Mouse (Mus musculus) kidney, adult 8-10 months (tissue): Measurements from ENCODE around the gene Zkscan16.

Experiments
- DNase-seq, 2 experiments: peaks; one replicate each; pipeline ENCODE4 v3.0.0; 2022

Gene Zkscan16

DNA sequence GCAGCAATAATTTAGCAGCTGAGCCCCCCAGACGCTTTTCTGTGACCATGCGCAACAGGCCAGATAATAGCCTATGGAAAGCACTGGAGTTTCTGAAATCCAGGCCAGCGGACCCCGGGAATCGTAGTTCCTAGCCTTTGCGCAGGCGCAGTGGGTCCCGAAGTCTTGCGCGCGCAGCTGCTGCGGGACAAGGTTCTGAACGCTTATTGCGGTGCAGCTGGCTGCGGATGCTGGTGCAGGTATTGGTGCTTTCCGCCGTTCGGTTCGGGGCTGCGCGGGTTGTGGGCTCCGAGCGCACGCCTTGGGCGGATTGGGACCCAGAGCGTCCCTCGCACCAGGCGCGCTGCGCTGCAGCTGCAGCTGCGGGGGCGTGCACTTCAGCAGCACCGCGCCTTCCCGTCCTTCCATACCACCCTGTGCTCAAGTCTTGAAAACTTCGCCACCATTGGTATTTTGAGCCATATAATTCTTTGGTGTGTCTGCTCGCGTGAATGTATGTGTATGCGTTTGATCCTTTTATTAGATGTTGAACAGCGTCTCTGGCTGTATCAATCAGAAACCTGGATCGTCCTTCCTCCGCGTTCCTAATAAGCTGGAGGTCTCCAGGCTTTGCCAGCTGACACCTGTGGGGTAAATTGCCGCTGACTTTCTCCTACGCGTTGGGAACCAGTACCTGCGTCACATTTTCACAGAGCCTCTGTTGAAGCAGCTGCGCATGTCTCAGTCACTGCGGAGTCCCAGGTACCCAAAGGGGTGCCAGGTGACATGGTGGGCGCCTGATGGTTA lies at the start of gene Zkscan16:
TSS of gene Zkscan16 (plus strand) at position 209 of the 786 bp plus-strand sequence.
- peak; percentile 31 to 62 for DNase-seq

DNA sequence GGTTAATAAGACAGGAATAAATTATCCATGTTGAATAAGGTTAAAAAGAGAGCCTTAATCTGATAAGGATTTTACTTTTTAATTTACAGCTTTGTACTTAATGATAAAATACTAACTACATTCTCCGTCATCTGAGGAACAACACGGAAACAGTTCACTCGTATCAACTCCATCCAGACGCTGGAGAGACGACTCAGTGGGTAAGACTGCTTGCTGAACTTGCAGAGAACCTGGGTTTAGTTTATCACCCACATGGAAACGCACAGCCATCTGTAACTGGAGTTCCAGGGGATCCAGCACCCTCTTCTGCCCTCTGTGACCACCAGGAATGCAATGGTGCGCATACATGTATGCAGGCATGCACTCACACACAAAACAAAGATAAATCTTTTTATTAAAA lies 49.0 kb upstream of the Zkscan16 start:
- no peak for DNase-seq

DNA sequence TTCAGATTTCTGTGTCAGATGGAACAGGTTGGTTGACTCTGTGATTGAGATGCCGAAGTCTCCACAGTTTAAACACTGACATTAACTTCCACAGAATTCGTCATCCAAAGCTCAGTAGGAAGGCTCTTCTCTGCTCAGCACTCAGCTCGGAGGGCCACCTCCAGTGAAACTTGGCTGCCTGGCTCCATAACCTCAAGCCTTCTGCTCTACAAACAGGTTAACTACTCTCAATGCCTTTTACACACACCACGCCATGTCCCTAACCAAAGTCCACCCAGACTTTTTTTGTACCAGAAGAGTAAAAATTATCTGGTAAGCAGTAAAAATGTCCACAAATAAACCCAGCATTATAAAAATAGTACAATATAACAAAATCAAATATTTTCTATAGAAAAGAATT lies 46.0 kb upstream of the Zkscan16 start:
- no peak for DNase-seq

DNA sequence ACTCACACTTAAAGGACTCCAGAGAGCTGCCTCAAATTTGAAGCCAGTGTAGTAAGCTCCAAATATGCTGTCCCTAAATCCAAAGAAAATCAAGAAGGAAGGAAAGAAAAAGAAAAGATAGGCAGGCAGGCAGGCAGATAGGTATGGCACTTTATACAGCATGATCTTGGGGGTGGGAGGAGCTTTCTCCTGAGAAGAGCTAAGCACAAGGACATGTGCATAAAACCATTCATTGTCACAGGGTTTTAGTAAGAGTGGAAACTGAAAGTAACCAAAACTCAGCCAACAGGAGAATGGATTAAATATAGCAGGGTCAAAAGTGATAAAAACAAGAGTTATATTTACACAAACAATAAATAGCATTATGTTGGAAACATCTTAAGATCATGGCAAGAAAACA lies 45.1 kb upstream of the Zkscan16 start:
- DNase-seq = no peak

GRCm38 (mm10) chr4:58907453-58907852 lies 36.0 kb upstream of the Zkscan16 start:
- DNase-seq = no peak

- no peak for DNase-seq
Measured at GRCm38 (mm10) chr4:58910175-58911068, 33.0 kb upstream of the Zkscan16 start.

DNA sequence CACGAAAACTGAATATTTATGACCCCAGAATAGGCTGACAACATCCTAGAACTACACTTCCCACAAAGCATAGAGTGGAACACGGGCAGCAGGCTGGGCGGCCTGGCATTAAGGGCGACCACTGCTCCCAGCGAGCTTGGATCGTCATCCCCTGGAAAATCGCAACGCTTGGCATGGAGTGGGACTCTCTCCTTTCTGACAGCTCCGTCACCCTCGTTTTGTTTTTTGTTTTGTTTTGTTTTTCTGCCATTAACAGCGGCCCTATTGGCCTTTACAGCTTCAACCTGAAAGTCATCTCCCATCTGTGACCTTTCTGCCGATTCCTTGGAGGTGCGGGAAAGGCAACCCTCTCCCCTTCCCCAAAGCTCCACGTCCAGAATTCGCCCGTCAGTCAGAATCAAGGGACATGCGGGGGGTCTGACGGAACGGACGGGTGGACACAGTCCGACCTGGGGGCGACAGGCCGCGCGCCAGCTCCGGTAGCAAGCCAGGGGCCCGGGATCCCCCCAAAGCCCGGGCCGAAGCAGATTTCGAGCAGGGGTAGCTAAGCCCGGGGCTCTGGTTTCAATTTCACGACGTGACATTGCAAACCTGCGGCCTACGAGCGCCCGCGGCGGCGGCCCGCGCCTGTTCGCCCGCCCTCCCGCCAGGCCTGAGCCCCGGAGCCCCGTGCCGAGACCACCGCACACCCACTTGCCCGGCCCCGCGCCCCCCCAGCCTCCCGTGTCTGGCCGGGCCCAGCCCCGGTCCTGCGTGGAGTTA lies 32.2 kb upstream of the Zkscan16 start:
- peak; percentile 24 to 48 for DNase-seq

DNA sequence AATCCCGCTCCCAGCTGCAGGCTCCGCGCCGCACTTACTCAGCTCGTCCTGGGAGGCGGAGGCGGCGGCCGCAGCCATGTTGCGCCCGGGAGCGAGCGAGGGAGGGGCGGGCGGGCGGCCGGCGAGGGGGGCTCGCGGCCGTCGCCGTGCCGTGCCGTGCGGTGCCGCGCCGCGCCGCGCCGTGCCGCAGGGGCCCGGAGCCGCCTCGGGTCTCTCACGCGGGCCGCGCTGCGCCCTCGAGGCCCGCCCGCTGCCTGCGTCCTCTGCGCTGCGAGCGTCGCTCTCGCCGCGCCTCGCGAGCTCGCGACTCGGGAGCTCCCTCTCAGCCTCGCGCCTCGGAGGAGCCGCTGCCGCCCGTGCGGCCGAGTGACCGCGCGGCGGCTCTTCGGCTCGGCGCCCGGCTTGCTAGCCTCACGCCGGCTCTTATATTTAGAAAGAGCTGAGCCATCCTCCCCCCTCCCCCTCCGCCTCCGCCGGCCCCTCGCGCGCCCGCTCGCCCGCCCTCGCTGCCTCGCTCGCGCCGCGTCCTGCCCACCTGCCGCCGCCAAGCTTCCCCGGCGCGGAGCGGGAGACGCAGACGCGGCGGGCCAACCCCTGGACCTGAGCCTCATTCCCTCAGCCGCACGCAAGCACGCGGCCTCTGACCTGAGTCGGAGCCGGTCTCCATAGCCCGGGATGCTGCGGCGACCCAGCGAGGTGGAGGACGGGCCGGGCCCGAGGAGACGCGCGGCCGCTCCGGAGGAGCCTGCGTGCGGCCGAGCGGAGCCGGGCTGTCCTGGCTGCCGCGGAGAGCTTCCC lies 31.4 kb upstream of the Zkscan16 start:
- DNase-seq = peak in 1 of 2 experiments; percentile 41

DNA sequence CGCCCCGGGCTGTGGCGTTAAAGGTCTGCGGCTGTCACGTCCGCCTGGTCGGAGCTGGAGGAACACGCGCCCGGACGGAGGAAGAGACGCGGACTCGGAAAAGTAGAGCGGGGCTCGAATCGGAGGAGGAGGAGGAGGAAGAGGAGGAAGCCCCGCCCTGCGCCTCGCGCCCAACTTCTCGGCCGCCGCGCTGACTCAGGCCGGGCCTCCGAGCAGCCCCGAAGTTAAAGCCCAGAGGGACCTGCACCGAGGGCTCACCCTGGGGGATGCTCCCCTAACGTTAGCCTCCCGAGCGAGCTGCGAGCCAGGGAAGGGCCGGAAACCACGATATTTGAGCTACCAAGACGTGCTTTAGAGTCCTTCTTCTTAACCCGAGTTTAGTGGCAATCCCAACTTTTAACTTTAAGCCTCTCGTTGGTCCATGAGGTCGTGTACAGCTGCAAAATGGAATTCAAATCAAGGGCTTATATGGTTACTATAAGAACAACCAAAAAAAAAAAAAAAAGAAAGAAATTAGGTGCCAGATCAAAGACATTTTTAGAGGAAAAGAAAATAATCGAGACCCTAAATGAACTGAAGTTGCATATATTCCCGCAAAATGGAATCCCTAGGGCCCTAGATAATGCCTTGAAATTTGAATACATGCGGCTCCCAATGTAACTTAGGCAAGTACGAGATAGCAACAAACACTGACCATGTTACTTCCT lies 30.6 kb upstream of the Zkscan16 start, which contains the start of gene Ecpas:
TSS of gene Ecpas (minus strand) at position 121 of the 707 bp plus-strand sequence.
- DNase-seq = peak; percentile 71 to 85

GRCm38 (mm10) chr4:58913336-58914026 lies 29.9 kb upstream of the Zkscan16 start:
- DNase-seq = no peak

DNA sequence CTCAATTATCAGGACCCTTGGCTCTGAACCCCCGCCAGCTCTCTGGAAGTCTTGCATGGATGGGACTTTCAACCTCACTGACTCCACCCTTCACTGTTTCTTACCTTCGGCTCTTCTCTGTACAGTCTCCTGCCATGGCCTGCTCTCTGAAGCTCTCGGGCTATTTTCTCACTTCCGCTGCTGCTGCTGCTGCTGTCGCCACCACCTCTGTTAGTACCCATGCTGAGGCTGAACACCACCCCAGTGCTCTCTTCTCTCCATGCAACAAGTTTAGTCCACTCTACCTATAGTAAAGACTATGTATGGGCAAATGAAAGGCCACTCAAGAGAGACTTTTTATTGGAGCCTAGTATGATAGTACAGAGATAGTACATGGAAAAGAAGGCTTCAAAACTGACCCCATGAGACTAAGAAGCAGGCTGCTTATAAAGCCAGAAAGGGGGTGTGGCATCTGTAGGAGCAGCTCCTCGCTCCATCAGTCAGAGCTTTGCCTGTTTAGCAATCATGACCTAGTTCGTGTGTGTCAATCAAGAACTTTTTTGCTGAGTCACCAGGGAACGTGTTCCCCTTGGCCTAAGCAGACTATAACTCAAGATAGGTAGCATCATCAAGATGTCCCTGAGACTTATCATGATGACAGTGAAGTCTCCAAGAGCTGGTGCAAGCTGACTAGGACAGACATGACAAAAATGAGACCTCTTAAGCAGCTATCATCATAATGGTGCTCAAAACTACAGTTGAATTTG lies 28.2 kb upstream of the Zkscan16 start:
- no peak for DNase-seq

DNA sequence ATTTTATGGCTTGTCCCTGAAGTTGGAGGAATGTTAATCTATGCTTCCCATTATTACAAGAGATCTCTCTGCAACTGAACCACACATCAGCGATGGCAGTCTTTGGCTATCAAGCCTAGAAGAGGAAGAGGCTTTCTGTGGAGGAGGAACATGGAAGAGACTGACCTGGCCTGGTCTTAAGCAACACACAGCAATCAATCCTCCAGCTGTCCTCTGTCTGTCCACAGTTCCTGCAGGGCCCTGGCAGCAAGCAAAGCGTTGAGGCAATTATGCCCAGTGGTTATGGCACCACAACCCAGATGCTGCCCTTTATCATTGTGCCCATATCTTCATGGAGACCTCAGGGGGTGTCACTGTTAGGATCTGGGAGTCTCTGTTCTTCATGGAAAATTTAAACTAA lies 19.5 kb upstream of the Zkscan16 start:
- DNase-seq = no peak

GRCm38 (mm10) chr4:58925664-58926063 lies 17.8 kb upstream of the Zkscan16 start:
- no peak for DNase-seq

DNA sequence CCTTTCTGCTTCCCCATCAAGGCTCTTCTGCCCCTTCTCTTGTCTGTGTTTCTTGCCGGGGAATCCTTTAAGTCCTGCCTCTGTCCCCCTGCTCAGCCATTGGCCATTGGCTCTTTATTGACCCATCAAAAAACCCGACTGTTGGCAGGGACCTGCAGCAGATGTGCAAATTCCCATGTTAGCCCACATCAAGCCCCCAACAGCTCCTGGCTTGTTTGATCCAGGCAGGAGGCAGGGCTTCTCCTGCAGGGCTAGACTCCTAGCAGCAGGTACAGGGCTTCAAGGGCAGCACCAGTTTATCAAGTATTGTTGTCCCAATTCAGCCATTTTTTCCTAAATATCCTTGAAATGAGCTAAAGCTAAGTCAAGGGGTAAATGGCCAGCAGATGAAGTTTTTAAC lies 17.3 kb upstream of the Zkscan16 start:
- no peak for DNase-seq

GRCm38 (mm10) chr4:58927661-58928060 lies 15.8 kb upstream of the Zkscan16 start:
- no peak for DNase-seq

GRCm38 (mm10) chr4:58932541-58932940 lies 10.9 kb upstream of the Zkscan16 start:
- DNase-seq = no peak

GRCm38 (mm10) chr4:58934308-58934707 lies 9.1 kb upstream of the Zkscan16 start:
- no peak for DNase-seq

GRCm38 (mm10) chr4:58934746-58935476 lies 8.5 kb upstream of the Zkscan16 start:
- peak in 1 of 2 experiments; percentile 13 for DNase-seq

DNA sequence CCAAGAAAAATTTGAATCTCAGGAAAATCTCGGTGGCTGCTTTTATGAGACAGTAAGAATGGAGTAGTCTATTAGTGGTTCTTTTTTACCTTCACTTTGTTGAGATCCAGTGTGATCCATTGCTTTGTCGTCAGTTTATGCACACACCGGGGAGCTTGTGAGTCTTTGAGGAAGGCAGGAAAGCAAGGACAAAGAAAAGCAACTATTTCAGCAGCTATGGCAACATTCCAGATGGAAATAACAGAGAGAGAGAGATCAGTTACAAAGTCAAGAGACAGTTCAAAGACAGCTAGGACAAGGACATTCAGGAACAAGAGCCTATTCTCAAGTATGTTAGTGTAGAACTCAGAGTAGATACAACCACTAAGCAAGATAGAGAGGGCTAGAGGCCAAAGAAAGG lies 7.6 kb upstream of the Zkscan16 start:
- no peak for DNase-seq
